Mouse (Mus musculus) CH12.LX (cell line): ENCODE measurements around the gene Fam133b.

Experiments used
- CTCF ChIP-seq, 2 experiments: IDR thresholded peaks in 1 of 2; conservative IDR thresholded peaks in 1 of 2; 2 replicates each; pipeline ENCODE4 v1.5.1; 2011 to 2012; ENCODE audit warnings: low read depth in 2 of 2, low read length in 2 of 2, improper control_type of control experiment in 1 of 2, inconsistent platforms in 1 of 2, mild to moderate bottlenecking in 1 of 2, moderate library complexity in 1 of 2
- E2F4 ChIP-seq: IDR thresholded peaks from 2 replicates; pipeline ENCODE4 v1.6.1; 2011; ENCODE audit warnings: low read depth, low read length, improper control_type of control experiment; ENCODE audit not compliant: insufficient replicate concordance
- MAZ ChIP-seq: IDR thresholded peaks from 2 replicates; pipeline ENCODE4 v1.6.1; 2012; ENCODE audit warnings: low read depth, mild to moderate bottlenecking, inconsistent platforms, low read length, improper control_type of control experiment, moderate library complexity

DNA sequence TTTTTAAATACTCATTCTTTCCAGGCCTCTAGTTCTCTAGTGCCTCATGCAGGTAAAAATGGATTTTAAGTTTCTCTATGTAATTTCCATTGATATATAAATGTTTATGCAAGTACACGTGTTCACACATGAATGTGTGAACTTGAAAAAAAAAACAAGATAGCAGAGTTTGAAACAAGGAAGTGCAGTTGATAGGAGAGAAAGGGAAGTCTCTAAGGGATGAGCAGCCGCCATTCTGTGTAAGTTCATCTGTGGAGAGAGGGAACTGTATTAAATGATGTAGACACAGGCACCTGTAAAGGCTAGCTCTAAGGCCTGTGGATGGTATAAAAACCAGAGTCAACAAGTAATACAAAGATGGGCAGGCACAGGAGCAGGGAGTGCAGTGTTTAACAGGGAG lies 38.1 kb upstream of the Fam133b start:
- TF ChIP-seq CTCF (conservative IDR thresholded peaks at IDR 0.05 in 1 of 2, IDR thresholded peaks at IDR 0.05 in 1 of 2; ENCODE audit: low read depth in 2 of 2, low read length in 2 of 2), result no peak
- TF ChIP-seq E2F4, result no peak
- no peak for TF ChIP-seq MAZ
